Mouse (Mus musculus): ENCODE data around the gene Dnajb14.

DNA sequence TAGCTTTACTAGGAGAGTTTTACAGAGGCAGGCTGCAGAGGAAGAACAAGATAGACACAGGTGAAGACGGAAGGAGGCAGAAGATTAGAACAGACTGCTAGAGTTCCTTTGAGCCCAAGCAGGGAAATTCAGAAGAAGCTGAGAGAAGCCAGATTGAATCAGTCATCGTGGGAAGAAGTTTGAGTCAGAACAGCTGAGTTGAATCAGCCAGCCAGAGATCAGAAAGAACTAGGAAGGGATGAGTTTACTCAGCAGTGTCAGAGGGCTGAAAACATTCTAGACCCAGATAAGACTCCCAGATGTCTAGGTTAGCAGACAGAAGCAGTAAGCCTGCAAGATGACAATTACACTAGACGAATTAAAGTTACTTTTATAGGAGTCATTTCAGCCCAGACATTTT lies 66.5 kb downstream of the Dnajb14 start:
- TF ChIP-seq POLR2A (IDR thresholded peaks at IDR 0.05; ENCODE audit: borderline replicate concordance, extremely low read depth, insufficient read depth, insufficient read length, poor library complexity, severe bottlenecking) (no peak), CTCF (IDR thresholded peaks at IDR 0.05; ENCODE audit: borderline replicate concordance, extremely low read depth, insufficient read depth, insufficient read length) (no peak)

Measured in brain, embryonic 14.5 days (tissue).